Mouse (Mus musculus): ENCODE data around the gene Muc4. TPM values are rescaled to one million over a fixed set of nuclear protein-coding genes. Genes with fewer than 3 reads are reported as not detected.

Muc4 gene
- 0.08 and 0.35 TPM in 2 replicates for polyA plus RNA-seq (2014; fragmentation: Nextera tagmentation; extraction: Ambion mirVana)

GRCm38 (mm10) chr16:32735586-32735985, at the start of gene Muc4:
Gene Muc4, plus strand, starts transcription at chr16:32735886.
- Histone ChIP-seq H3K36me3 (ENCODE audit: control insufficient read depth, insufficient read depth, low read length) (no peaks in the 10 kb centered on the region), H3K27me3 (ENCODE audit: control insufficient read depth, insufficient read depth, low read length) (no peaks in the 10 kb centered on the region), H3K4me3 (ENCODE audit: low read depth, low read length) (no peak within 1 kb of the TSS), H3K9me3 (ENCODE audit: control insufficient read depth, low read length) (no peaks in the 10 kb centered on the region), H3K9ac (replicated peaks; ENCODE audit: low read depth, low read length) (no peak within 1 kb of the TSS), H3K27ac (ENCODE audit: low read depth, low read length) (no peak within 1 kb of the TSS), H3K4me2 (ENCODE audit: low read depth, low read length) (no peak within 1 kb of the TSS), H3K4me1 (ENCODE audit: control insufficient read depth, insufficient read depth, low read length) (no peaks in the 10 kb centered on the region)
- no peak for ATAC-seq (ENCODE audit: low read depth)
- WGBS: 94% methylated on average over 2 of the region's 2 CpGs

DNA sequence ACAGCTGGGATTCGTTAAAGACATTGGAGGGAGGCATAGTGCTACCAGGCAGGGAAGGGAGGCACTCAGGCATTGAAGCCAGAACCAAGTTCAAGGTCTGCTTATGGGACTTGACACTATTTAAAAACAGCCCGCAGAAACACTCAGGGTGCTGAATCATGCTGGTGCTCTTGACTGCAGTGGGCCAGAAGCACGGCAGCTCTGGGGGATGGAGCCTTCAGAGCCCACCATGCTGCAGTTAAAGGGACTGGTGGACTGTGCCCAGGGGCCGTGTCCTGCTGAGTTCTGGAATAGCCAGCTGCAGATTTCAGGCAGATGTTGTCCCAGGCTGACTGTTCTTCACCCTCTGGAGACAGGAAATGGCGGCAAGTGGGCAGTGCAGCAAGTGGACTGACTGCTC, 49.7 kb upstream of the Muc4 start:
- Histone ChIP-seq H3K4me1 (ENCODE audit: control insufficient read depth, insufficient read depth, low read length) (no peaks in the 10 kb centered on the region), H3K4me3 (ENCODE audit: low read depth, low read length) (no peak overlapping the region), H3K9ac (replicated peaks; ENCODE audit: low read depth, low read length) (no peak overlapping the region), H3K27ac (ENCODE audit: low read depth, low read length) (no peak overlapping the region), H3K27me3 (ENCODE audit: control insufficient read depth, insufficient read depth, low read length) (no peaks in the 10 kb centered on the region), H3K9me3 (ENCODE audit: control insufficient read depth, low read length) (no peaks in the 10 kb centered on the region), H3K4me2 (ENCODE audit: low read depth, low read length) (no peak overlapping the region), H3K36me3 (ENCODE audit: control insufficient read depth, insufficient read depth, low read length) (peaks cover 13% of the 10 kb centered on the region)
- no peak for ATAC-seq (ENCODE audit: low read depth)
- WGBS: 73% methylated on average over 5 of the region's 5 CpGs

DNA sequence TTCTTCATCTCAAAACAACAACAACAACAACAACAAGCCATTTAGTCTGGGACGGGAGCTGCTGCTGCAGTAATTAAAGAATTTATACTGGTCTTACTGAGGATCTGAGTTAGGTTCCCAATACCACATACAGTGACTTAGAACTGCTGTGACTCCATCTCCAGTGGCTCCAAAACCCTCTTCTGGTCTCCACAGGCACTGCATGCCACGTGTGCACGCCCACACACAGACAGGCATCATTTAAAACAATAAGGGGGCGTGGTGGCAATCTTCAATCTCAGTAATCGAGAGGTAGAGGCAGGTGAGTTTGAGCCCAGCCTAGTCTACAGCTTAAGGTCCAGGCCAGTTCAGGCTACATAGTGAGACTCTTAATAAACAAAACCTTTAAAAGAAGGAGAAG, 48.5 kb upstream of the Muc4 start:
- Histone ChIP-seq H3K9ac (replicated peaks; ENCODE audit: low read depth, low read length) (no peak overlapping the region), H3K36me3 (ENCODE audit: control insufficient read depth, insufficient read depth, low read length) (peaks cover 8% of the 10 kb centered on the region), H3K27ac (ENCODE audit: low read depth, low read length) (no peak overlapping the region), H3K4me2 (ENCODE audit: low read depth, low read length) (no peak overlapping the region), H3K9me3 (ENCODE audit: control insufficient read depth, low read length) (no peaks in the 10 kb centered on the region), H3K4me3 (ENCODE audit: low read depth, low read length) (no peak overlapping the region), H3K4me1 (ENCODE audit: control insufficient read depth, insufficient read depth, low read length) (no peaks in the 10 kb centered on the region), H3K27me3 (ENCODE audit: control insufficient read depth, insufficient read depth, low read length) (no peaks in the 10 kb centered on the region)
- ATAC-seq (ENCODE audit: low read depth): no peak
- WGBS: 83% methylated on average over 5 of the region's 5 CpGs

- H3K9ac ChIP-seq (replicated peaks; ENCODE audit: low read depth, low read length): no peak overlapping the region
- no peaks in the 10 kb centered on the region for H3K9me3 ChIP-seq (ENCODE audit: control insufficient read depth, low read length)
- WGBS: 45% methylated on average over 4 of the region's 4 CpGs
- no peaks in the 10 kb centered on the region for H3K27me3 ChIP-seq (ENCODE audit: control insufficient read depth, insufficient read depth, low read length)
- H3K27ac ChIP-seq (ENCODE audit: low read depth, low read length): no peak overlapping the region
- H3K4me3 ChIP-seq (ENCODE audit: low read depth, low read length): no peak overlapping the region
- H3K4me2 ChIP-seq (ENCODE audit: low read depth, low read length): no peak overlapping the region
- H3K36me3 ChIP-seq (ENCODE audit: control insufficient read depth, insufficient read depth, low read length): no peaks in the 10 kb centered on the region
- no peaks in the 10 kb centered on the region for H3K4me1 ChIP-seq (ENCODE audit: control insufficient read depth, insufficient read depth, low read length)
- ATAC-seq (ENCODE audit: low read depth): no peak
Observed at GRCm38 (mm10) chr16:32688770-32689169, 46.9 kb upstream of the Muc4 start.

DNA sequence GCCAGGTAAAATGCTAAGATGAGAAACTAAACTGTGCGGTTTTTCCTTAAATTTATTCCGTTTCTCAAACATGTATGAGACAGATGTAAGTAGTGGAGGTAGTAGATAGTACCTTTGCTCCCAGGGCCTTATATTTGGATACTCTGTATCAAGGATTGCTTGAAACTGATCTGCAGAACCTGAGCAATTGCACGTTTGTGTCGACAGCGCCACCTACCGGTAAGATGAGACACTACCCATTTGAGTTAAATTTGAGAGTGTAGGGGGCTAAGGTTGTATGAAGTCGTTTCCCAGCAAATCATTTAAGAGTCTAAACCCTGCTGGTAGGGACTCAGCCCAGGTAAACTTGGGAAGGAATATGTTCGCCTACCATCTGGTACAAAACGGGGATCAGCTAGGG, 46.2 kb upstream of the Muc4 start:
- no peak for ATAC-seq (ENCODE audit: low read depth)

DNA sequence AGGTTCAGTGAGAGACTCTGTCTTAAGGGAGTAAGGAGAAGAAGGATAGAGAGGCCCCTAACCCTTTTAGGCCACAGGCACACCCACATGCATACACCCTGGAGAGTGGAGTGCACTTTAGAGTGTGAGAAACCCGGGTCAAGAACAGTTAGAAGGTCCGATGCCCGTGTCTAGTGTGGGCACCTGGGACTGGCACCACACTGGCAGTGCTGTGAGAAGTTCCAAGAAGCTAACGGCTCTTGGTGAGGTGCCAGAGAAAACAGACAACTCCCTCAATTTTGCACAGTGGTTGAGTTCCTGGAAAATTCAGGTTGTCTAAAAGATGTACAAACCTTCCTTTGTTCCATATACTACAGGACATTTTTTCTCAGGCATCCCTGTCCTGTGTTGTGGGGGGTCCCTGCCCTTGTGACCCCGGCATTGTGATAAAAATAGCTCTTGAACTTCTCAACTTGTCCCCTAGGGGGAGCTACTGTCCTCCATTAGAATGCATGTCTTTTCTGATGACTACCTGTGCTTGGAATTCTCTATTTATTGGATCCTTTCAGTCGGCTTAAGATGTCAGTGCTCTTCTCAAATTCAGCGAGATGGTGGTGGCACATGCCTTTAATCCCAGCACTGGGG, 38.7 kb upstream of the Muc4 start:
- no peak overlapping the region for H3K4me3 ChIP-seq (ENCODE audit: low read depth, low read length)
- no peak overlapping the region for H3K27ac ChIP-seq (ENCODE audit: low read depth, low read length)
- H3K27me3 ChIP-seq (ENCODE audit: control insufficient read depth, insufficient read depth, low read length): no peaks in the 10 kb centered on the region
- no peaks in the 10 kb centered on the region for H3K9me3 ChIP-seq (ENCODE audit: control insufficient read depth, low read length)
- 48% methylated on average over 7 of the region's 7 CpGs for WGBS
- no peak overlapping the region for H3K4me2 ChIP-seq (ENCODE audit: low read depth, low read length)
- H3K4me1 ChIP-seq (ENCODE audit: control insufficient read depth, insufficient read depth, low read length): no peaks in the 10 kb centered on the region
- H3K36me3 ChIP-seq (ENCODE audit: control insufficient read depth, insufficient read depth, low read length): no peaks in the 10 kb centered on the region
- no peak for ATAC-seq (ENCODE audit: low read depth)
- no peak overlapping the region for H3K9ac ChIP-seq (replicated peaks; ENCODE audit: low read depth, low read length)

More for the DNA sequence above, 46.2 kb upstream of the Muc4 start:
- Histone ChIP-seq H3K4me3 (ENCODE audit: low read depth, low read length) (no peak overlapping the region), H3K36me3 (ENCODE audit: control insufficient read depth, insufficient read depth, low read length) (no peaks in the 10 kb centered on the region), H3K9ac (replicated peaks; ENCODE audit: low read depth, low read length) (no peak overlapping the region), H3K27me3 (ENCODE audit: control insufficient read depth, insufficient read depth, low read length) (no peaks in the 10 kb centered on the region), H3K4me1 (ENCODE audit: control insufficient read depth, insufficient read depth, low read length) (no peaks in the 10 kb centered on the region), H3K27ac (ENCODE audit: low read depth, low read length) (no peak overlapping the region), H3K9me3 (ENCODE audit: control insufficient read depth, low read length) (no peaks in the 10 kb centered on the region), H3K4me2 (ENCODE audit: low read depth, low read length) (no peak overlapping the region)
- 6% methylated on average over 9 of the region's 9 CpGs for WGBS

DNA sequence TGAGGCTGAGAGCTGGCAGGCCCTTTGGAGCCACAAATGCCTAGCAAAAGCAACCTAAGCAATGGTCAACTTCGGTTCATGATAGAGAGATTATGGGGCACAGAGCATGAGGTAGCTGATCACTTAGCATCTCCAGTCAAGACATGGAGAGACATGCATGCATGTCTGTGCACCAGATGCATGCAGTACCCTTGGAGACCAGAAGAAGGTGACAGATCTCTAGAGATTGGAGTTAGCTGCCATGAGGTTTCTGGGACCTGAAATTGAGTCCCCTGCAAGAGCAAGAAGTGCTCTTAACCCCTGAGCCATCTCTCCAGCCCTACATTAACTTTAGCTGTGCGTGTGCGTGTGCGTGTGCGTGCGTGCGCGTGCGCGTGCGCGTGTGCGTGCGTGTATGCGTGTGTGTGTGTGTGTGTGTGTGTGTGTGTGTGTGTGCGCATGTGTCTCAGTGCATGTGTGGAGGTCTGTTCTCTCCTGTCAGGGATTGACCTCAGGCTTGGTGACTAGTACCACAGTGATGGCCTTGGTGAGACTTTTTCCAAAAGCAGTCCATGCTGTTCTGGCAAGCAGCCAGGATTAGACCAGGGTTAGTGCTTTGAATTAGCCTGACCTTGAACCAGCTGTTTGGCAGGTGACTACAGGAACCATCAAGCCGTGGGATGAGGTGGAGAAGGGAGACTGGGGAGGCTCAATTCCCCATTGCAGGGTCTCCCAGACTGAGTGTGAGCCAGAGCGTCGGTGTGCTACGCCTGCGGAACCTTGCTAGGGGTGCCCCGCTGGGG, 37.8 kb upstream of the Muc4 start:
- no peak overlapping the region for H3K4me2 ChIP-seq (ENCODE audit: low read depth, low read length)
- no peaks in the 10 kb centered on the region for H3K36me3 ChIP-seq (ENCODE audit: control insufficient read depth, insufficient read depth, low read length)
- H3K27me3 ChIP-seq (ENCODE audit: control insufficient read depth, insufficient read depth, low read length): no peaks in the 10 kb centered on the region
- H3K4me3 ChIP-seq (ENCODE audit: low read depth, low read length): no peak overlapping the region
- ATAC-seq (ENCODE audit: low read depth): no peak
- H3K9ac ChIP-seq (replicated peaks; ENCODE audit: low read depth, low read length): no peak overlapping the region
- WGBS: 92% methylated on average over 22 of the region's 22 CpGs
- no peak overlapping the region for H3K27ac ChIP-seq (ENCODE audit: low read depth, low read length)
- no peaks in the 10 kb centered on the region for H3K4me1 ChIP-seq (ENCODE audit: control insufficient read depth, insufficient read depth, low read length)
- H3K9me3 ChIP-seq (ENCODE audit: control insufficient read depth, low read length): no peaks in the 10 kb centered on the region

DNA sequence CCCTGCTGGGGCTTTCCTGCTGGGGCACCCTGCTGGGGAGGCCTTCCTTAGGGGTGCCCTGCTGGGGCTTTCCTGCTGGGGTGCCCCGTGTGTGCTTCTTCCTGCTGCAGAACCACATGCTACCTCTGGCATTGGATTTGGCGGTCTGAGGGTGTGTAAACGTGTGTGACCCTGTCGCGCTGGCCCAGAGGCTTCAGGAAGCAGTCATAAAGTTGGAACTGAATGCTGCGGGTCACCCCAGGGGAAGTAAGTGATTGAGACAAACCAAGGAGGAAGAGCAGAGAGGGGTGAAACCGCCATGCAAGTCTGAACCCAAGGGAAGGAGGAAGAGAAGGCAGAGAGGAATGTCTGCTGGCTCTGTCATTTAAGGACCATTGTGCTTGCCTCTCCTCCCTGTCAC, 37.1 kb upstream of the Muc4 start:
- no peaks in the 10 kb centered on the region for H3K36me3 ChIP-seq (ENCODE audit: control insufficient read depth, insufficient read depth, low read length)
- no peak overlapping the region for H3K4me2 ChIP-seq (ENCODE audit: low read depth, low read length)
- no peak overlapping the region for H3K9ac ChIP-seq (replicated peaks; ENCODE audit: low read depth, low read length)
- H3K27ac ChIP-seq (ENCODE audit: low read depth, low read length): no peak overlapping the region
- 30% methylated on average over 7 of the region's 7 CpGs for WGBS
- ATAC-seq (ENCODE audit: low read depth): no peak
- H3K4me3 ChIP-seq (ENCODE audit: low read depth, low read length): no peak overlapping the region
- H3K4me1 ChIP-seq (ENCODE audit: control insufficient read depth, insufficient read depth, low read length): no peaks in the 10 kb centered on the region
- no peaks in the 10 kb centered on the region for H3K9me3 ChIP-seq (ENCODE audit: control insufficient read depth, low read length)
- no peaks in the 10 kb centered on the region for H3K27me3 ChIP-seq (ENCODE audit: control insufficient read depth, insufficient read depth, low read length)

DNA sequence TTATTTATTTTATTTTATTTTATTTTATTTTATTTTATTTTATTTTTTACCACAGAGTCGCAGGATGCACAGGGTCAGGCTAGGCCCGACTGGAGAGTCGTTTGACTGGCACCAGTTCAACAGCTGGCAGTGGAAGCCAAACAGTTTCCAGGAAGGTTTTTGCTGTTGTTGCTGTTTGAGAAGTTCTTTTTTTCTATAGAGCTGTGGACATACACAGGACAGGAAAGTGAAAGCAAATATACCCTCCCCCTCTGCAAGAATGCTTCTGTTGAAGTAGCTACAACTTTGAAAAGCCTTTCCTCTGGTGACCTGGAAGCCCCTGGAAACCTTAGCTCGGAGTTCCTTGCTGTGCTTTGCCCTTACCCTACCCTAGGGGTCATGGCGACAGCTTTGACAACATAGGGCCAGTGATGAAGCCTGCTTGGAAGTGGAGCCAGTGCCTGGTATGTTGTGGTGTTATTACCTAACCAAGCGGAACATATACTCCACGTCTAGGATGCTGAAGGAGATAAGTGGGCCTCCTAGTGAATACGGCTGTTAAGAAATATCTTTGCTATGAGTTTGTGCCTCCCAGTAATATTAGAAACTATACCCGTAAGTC, 32.3 kb upstream of the Muc4 start:
- Histone ChIP-seq H3K27me3 (ENCODE audit: control insufficient read depth, insufficient read depth, low read length) (no peaks in the 10 kb centered on the region), H3K9me3 (ENCODE audit: control insufficient read depth, low read length) (no peaks in the 10 kb centered on the region), H3K4me2 (ENCODE audit: low read depth, low read length) (no peak overlapping the region), H3K9ac (replicated peaks; ENCODE audit: low read depth, low read length) (no peak overlapping the region), H3K4me3 (ENCODE audit: low read depth, low read length) (no peak overlapping the region), H3K4me1 (ENCODE audit: control insufficient read depth, insufficient read depth, low read length) (no peaks in the 10 kb centered on the region), H3K36me3 (ENCODE audit: control insufficient read depth, insufficient read depth, low read length) (no peaks in the 10 kb centered on the region), H3K27ac (ENCODE audit: low read depth, low read length) (no peak overlapping the region)
- ATAC-seq (ENCODE audit: low read depth): no peak
- 79% methylated on average over 9 of the region's 9 CpGs for WGBS

All from neural tube, embryonic 14.5 days (tissue).